Mouse (Mus musculus) CD4-positive, CD25-positive, alpha-beta regulatory T cell, adult 4 months (primary cell): Measurements from ENCODE around the gene Bnc1. TPM values are rescaled to one million over a fixed set of nuclear protein-coding genes. Genes with fewer than 3 reads are reported as not detected.

Experiments
- ATAC-seq: one replicate; pipeline ENCODE4 v1.8.0; 2017
- polyA plus RNA-seq, 2 experiments: library from polyadenylated mRNA; unstranded; fragments of 100-300 nt; shearing (Covaris generic); gene quantifications; one replicate each; pipeline ENCODE4 v1.2.1; 2017

Gene Bnc1
- not detected for polyA plus RNA-seq

DNA sequence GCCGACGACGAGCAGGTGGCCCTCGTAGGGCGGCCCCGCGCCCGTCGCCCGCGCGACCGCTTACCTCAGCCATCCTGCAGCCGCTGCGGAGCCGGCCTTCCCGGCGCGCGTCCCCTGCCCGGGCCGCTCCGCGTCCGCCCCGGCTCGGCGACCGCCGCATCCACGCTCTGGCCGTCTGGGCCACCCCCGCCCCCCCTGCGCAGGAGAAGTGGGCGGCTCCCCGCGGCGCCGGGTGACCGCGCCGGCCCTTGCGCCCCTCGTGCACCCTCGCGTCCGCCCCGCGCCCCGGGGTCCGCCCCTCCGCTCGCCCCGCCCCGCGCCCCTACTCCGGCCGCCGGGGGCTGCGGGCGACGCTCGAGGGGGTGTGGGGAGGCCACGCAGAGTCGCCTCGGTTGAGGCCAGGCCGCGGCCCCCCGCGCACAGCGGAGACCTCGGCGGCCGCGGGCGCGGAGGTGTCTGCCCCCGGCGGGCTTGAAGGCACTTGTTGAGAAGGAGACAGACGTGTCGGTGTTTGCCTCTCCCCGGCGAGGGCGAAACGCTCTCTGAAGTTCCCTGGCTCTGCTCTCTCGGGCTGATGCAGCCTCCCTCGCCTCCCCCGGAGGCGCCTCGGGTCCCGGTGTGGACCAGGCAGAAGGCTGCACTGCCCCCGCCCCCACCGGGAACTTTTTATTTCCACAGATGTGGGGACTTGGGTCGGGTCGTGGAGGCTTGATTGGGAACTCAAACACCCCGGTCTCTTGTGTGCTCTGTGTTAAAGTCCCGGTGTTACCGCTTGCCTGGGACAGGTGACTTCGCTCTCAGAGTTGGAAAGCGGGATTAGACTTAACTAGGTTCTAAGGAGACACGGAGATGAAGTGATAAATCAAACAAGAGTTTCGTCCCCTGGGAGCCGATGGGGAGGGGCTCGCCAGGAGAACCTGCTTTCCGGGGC, at the start of gene Bnc1:
Gene Bnc1 (minus strand): TSS at position 162 of the 931 bp plus-strand sequence.
- ATAC-seq: no peak

DNA sequence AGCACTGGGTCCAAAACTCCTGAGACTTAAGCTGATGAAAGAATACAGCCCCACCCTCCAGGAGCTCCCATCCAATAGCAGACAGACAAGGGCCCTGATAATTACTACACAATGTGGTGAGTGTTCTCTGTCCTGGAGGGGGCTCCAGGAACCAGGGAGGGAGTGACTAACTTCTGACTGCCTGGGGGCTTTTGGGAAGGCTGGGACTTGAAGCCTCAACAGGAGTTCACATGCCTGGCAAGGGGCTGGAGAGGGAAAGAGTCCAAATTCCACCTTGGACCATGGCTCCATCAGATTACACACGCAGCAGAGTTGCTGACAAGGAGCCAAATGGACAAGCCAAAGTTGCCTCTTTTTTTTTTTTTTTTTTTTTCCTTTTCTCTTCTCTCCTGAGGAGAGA, 41.3 kb upstream of the Bnc1 start:
- ATAC-seq: no peak

- no peak for ATAC-seq
Measured at GRCm38 (mm10) chr7:82029666-82030065, 37.6 kb upstream of the Bnc1 start.

DNA sequence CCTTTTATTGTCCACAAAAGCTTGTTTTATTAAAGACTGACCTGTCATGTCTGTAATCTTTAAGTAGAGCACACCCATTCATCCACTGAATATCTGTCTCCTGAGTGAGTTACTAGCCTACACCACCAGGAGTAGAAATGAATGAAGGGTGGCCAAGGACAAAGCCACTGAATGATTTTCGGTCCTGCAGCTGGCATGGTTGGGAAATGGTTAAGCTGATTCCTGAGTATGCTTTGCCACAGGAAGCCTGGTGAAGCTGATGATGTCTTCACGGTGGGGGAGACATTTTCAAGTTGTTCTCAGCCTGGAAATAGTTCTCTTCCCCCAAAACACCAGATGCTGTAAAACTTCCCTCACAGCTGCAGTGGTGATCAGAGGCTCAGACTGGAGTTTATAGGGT, 33.7 kb upstream of the Bnc1 start:
- ATAC-seq: no peak

GRCm38 (mm10) chr7:82023676-82024075, 31.6 kb upstream of the Bnc1 start:
- ATAC-seq: no peak

- no peak for ATAC-seq
Measured at GRCm38 (mm10) chr7:82022404-82022803, 30.3 kb upstream of the Bnc1 start.

- ATAC-seq: no peak
Measured at GRCm38 (mm10) chr7:82018031-82018430, 25.9 kb upstream of the Bnc1 start.

- ATAC-seq: no peak
Measured at GRCm38 (mm10) chr7:82016751-82017710, 24.9 kb upstream of the Bnc1 start.

GRCm38 (mm10) chr7:82012472-82012871, 20.4 kb upstream of the Bnc1 start:
- no peak for ATAC-seq

DNA sequence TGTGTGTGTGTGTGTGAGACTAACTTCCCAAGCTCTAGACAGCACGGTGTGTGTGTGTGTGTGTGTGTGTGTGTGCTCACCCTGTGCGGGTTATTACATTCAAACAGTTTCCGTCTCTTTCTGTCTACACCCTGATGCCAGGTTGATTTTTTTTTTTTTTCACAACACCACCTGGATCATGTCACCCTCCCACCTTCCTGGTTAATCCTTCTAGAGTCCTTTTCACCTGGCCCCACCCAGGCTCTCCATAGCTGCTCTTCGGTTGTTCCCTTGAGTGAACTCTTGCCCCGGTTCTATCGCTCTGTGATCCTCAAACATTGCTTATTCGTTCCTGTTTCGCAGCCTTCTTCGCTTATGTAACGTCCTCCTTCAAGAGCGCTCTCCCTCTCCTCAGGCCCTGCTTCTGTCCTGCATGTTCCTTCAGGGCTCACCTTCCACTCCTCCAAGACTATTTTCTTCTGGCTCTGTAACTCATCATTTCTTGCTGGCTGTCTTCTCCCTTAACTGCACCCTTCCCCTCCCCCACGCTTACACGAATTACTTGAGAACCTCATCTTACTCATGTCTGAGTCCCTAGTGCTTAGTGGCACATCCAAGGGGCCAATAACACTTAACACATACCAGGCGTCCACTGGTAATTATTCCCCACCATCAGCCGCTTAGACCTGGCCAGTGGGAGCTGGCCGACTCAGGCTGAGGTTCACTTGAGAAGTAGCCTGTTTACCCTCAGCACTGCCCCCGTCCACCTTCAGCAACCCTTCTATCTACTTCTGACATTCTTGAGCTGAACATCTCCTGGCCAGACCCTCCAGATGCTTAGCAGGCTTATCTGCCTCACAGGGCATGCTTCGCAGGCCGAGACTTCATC, 19.7 kb upstream of the Bnc1 start:
- ATAC-seq: no peak

- ATAC-seq: no peak
Measured at GRCm38 (mm10) chr7:82007151-82007550, 15.1 kb upstream of the Bnc1 start.

DNA sequence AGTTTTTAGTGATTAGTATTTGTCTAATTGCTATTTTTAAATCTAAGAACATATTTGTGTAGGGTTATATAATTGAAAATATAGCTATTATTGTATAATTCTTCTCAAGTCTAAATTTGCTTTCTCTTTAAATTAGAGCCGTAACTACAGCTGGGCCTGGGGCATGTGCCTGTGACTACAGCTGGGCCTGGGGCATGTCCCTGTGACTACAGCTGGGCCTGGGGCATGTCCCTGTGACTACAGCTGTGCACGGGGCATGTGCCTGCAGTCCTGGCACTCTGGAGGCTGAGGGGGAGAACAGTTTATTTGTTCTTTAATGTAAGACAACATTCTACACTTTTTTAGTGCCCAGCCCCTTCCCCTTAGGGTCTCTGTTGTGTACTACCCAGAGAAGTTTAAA, 12.1 kb upstream of the Bnc1 start:
- no peak for ATAC-seq

DNA sequence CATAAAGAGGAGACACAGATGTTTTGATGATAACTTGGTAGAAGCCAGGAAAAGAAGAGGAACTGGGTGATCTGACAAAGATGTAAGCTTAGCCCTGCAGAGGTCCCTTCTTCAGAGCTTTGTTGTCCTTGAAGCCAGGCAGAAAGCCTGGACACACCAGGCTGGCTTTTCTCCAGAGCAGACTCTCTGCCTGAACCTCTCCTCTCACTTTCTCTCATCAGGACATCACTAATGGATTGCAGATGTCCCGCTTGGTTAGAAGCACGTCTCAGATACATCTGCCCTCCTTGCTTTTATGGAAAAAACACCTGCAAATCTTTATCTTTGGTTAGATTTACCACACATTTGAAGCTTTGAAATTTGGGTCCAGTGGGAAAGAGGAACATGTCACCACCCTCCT, 7.7 kb upstream of the Bnc1 start:
- ATAC-seq: no peak

DNA sequence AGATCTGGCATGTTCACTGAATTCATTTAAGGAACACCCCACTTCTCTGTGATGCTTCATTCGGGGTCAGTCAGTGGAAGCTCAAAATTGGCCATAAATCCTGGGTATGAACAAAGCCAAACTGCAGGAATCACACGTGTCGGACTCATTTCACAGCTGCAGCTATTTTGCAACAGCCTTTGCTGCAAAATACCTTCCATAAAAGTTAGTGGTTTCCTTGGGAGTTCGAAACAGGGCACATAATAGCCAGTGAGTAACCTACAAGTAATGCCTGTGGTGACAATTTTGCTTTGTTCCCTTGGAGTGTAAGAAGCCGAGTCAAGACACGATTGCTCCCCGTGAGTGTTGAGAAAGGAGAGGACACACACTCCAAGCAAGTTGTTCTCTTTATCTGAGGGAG, 7.3 kb upstream of the Bnc1 start:
- no peak for ATAC-seq

DNA sequence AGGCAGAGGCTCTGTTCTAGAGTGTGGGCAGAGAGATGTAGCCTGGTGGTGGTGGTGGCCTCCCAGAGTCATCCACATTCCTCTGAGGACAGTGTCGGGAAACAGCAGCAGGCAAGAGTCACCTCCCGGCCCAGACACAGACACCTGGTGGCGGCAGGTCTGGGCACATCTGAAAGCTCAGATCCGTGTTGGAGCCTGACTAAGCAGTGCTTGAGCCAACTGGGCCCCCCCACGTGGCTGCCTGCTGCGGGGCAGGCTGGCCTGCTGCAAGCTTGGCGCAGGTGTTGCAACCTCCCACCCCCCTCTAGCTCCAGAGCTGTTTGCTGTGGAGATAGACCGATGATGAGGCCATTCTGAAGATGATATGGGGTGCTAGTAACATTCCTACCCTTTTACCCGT, 3.9 kb upstream of the Bnc1 start:
- no peak for ATAC-seq

DNA sequence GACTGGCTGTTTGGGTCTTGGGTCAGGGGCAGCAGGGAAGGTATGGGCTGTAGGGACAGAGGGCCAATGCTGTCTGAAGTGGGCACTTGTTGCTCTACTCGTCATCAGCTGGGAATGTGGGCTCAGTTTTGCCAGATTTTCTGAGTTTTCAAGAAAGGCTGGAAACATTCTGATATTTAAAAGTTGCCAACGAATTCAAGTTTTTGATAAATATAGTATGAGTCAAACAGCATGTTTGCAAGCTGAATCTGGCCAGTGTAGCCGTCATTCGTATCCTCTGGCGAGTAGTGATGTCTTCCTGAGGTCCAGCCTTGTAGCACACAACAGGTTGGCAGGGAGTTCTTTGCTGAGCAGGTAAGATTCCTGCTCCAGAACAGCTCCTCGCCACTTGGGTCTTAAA, 3.0 kb upstream of the Bnc1 start:
- no peak for ATAC-seq

- ATAC-seq: no peak
Measured at GRCm38 (mm10) chr7:81993140-81993539, 1.0 kb upstream of the Bnc1 start.

- no peak for ATAC-seq
Measured at GRCm38 (mm10) chr7:81991611-81992061, 456 bp downstream of the Bnc1 start.

GRCm38 (mm10) chr7:81991116-81991515, 976 bp downstream of the Bnc1 start:
- no peak for ATAC-seq

GRCm38 (mm10) chr7:81983651-81984050, 8.4 kb downstream of the Bnc1 start:
- ATAC-seq: no peak

GRCm38 (mm10) chr7:81978304-81978703, 13.8 kb downstream of the Bnc1 start:
- ATAC-seq: no peak

GRCm38 (mm10) chr7:81974616-81975015, 17.5 kb downstream of the Bnc1 start:
- no peak for ATAC-seq
